Mouse (Mus musculus) neural tube, embryonic 10.5 days (tissue): Measurements from ENCODE around the gene Gm5065.

Experiments
- DNase-seq: peaks from one replicate; pipeline ENCODE4 v3.0.0-alpha.2; 2017; ENCODE audit warnings: low spot score; ENCODE audit errors: extremely low spot score

The Gm5065 gene

GRCm38 (mm10) chr7:5350237-5350636, at the start of gene Gm5065:
Gene Gm5065, plus strand, starts transcription at chr7:5350537.
- no peak for DNase-seq

DNA sequence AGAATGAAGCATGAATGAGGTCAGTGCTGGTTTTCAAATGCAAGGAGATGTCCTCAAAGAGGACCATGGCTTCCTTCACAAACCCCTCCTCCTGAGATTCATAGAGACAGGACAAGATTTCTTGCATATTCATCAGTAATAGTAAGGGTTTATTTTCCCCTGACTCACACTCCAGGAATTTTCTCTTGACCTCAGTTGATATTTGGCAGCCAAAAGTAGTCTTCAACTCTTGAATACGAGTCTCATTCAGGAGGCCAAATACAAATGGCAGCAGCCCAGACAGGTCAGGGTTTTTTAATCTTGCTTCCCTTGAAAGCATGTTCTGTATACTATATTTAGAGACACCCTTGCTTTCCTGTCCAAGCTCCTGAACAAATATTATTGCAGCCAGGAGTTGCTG, 22.8 kb upstream of the Gm5065 start:
- no peak for DNase-seq

DNA sequence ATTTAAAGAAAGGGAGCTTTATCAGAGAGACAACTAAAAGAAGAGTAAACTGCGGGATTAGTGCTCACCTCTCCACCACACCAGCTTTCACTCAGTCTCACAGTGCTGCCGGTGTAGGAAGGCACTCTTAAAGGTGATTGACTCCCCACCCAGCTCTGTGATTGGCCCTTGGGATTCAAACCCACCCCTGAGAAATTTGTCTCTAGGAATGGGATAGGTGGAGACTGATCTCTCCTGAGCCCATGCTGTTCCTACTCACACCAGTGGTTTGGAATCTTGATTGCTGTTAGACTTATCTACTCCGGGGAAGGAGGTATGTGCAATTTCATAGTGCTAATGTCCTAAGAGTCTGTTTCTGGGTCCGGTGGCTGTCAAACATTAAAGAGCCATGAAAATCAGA, 598 bp downstream of the Gm5065 start, which contains the start of gene Nlrp2:
Gene Nlrp2 (minus strand): TSS at position 101 of the 400 bp plus-strand sequence.
- DNase-seq = no peak

GRCm38 (mm10) chr7:5363599-5363998, 13.3 kb downstream of the Gm5065 start:
- no peak for DNase-seq

DNA sequence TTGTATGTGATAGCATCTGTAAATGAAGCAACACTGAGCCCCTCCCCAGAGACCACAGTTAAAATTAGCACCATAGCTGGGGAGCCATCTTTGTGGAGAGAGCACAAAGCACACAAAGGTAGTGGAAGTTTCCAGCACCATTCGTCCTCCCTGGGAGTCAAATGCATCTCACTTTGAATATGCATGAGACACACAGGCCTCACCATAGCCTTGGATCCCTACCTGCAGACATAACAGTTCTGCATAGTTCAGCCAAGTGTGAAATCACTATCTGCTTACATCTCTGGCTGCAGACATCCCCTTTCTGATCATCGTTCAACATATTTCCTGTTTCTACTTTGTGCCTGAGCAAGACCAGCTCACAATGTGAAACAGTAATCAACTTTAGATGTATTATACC, 16.4 kb downstream of the Gm5065 start:
- no peak for DNase-seq

- no peak for DNase-seq
Observed at GRCm38 (mm10) chr7:5406201-5406600, 55.9 kb downstream of the Gm5065 start.
